Mouse (Mus musculus) ovary, postnatal 10 days (tissue): ENCODE results near the gene Nanos3.

Experiments
- DNase-seq: peaks from one replicate; pipeline ENCODE4 v3.0.0; 2022; ENCODE audit warnings: low spot score

Gene Nanos3

GRCm38 (mm10) chr8:84185117-84185516, at the start of gene Nanos3:
Nanos3 (minus strand) TSS chr8:84185217.
- no peak for DNase-seq

- no peak for DNase-seq
Observed at GRCm38 (mm10) chr8:84233055-84233454, 48.0 kb upstream of the Nanos3 start.

- no peak for DNase-seq
Observed at GRCm38 (mm10) chr8:84230735-84231134, 45.7 kb upstream of the Nanos3 start.

- no peak for DNase-seq
Observed at GRCm38 (mm10) chr8:84223322-84224029, 38.5 kb upstream of the Nanos3 start.

GRCm38 (mm10) chr8:84222566-84223165, 37.6 kb upstream of the Nanos3 start:
- DNase-seq, result no peak

- DNase-seq, result no peak
Observed at GRCm38 (mm10) chr8:84220105-84220504, 35.1 kb upstream of the Nanos3 start.

- no peak for DNase-seq
Observed at GRCm38 (mm10) chr8:84218143-84218542, 33.1 kb upstream of the Nanos3 start.

GRCm38 (mm10) chr8:84217206-84217605, 32.2 kb upstream of the Nanos3 start:
- no peak for DNase-seq

- DNase-seq, result no peak
Observed at GRCm38 (mm10) chr8:84213277-84213676, 28.3 kb upstream of the Nanos3 start.

GRCm38 (mm10) chr8:84211881-84212563, 27.0 kb upstream of the Nanos3 start:
- no peak for DNase-seq

- no peak for DNase-seq
Observed at GRCm38 (mm10) chr8:84211202-84211601, 26.2 kb upstream of the Nanos3 start.

GRCm38 (mm10) chr8:84210167-84210791, 25.3 kb upstream of the Nanos3 start:
- peak; percentile 75 for DNase-seq

GRCm38 (mm10) chr8:84208381-84209380, 23.7 kb upstream of the Nanos3 start:
- no peak for DNase-seq

- no peak for DNase-seq
Observed at GRCm38 (mm10) chr8:84207811-84208210, 22.8 kb upstream of the Nanos3 start.

- no peak for DNase-seq
Observed at GRCm38 (mm10) chr8:84206666-84207065, 21.6 kb upstream of the Nanos3 start.

GRCm38 (mm10) chr8:84205073-84205472, 20.1 kb upstream of the Nanos3 start:
- DNase-seq, result no peak

- no peak for DNase-seq
Observed at GRCm38 (mm10) chr8:84203975-84204772, 19.2 kb upstream of the Nanos3 start.

- DNase-seq, result no peak
Observed at GRCm38 (mm10) chr8:84202938-84203917, 18.2 kb upstream of the Nanos3 start.

- no peak for DNase-seq
Observed at GRCm38 (mm10) chr8:84202466-84202865, 17.4 kb upstream of the Nanos3 start.
